Comparison of ENCODE assay signal across 8 mouse cellular contexts in genomic region chr2:31460025-31460571, GRCm38 (mm10). TPM values are rescaled to one million over a fixed set of nuclear protein-coding genes. Genes with fewer than 3 reads are reported as not detected.
A peak's percentile ranks its signal among the peaks of the same experiment; 100 is the strongest.
DNase-seq lines count a peak whose midpoint lies in the region; ATAC-seq and TF ChIP-seq lines count a peak whose summit lies in the region.

No protein-coding gene starts in this region.

- no peak for TF ChIP-seq CTCF in lung, adult 2 months (IDR thresholded peaks at IDR 0.05; ENCODE audit: insufficient read depth, low read length)
- 0 out of 2 replicates have a peak, but pooled peaks have one; percentile 11 for TF ChIP-seq CTCF in cortical plate, adult 2 months (IDR thresholded peaks at IDR 0.05; ENCODE audit: extremely low read depth, insufficient read depth, low read length)

- H3K4me1 ChIP-seq in lung, adult 2 months (ENCODE audit: control insufficient read depth, insufficient read depth, low read length): peaks cover 5% of the 10 kb centered on the region
- no peaks in the 10 kb centered on the region for H3K4me1 ChIP-seq in cortical plate, adult 2 months (ENCODE audit: control insufficient read depth, insufficient read depth, low read length)
- peaks cover 6% of the 10 kb centered on the region for H3K4me1 ChIP-seq in hindbrain, embryonic 12.5 days
- peaks cover 22% of the 10 kb centered on the region for H3K4me1 ChIP-seq in limb, embryonic 13.5 days
- 0 out of 2 replicates have a peak, but pooled peaks cover 4% of the 10 kb centered on the region for H3K4me1 ChIP-seq in midbrain, embryonic 14.5 days (ENCODE audit: control insufficient read depth, insufficient read depth, low read length)

- peak overlapping the region; percentile 36 for H3K4me3 ChIP-seq in lung, adult 2 months (replicated peaks; ENCODE audit: extremely low read depth, low read depth, low read length)
- peak overlapping the region; percentile 12; the same call in 1 of the 2 replicates for H3K4me3 ChIP-seq in cortical plate, adult 2 months (ENCODE audit: insufficient read depth, low read length)
- H3K4me3 ChIP-seq in hindbrain, embryonic 12.5 days: peak overlapping the region; percentile 42
- peak overlapping the region; percentile 46 for H3K4me3 ChIP-seq in limb, embryonic 13.5 days
- peak overlapping the region; percentile 32 for H3K4me3 ChIP-seq in midbrain, embryonic 14.5 days (replicated peaks; ENCODE audit: low read depth, low read length)

- no peaks in the 10 kb centered on the region for H3K36me3 ChIP-seq in hindbrain, embryonic 12.5 days
- no peaks in the 10 kb centered on the region for H3K36me3 ChIP-seq in limb, embryonic 13.5 days
- H3K36me3 ChIP-seq in midbrain, embryonic 14.5 days (ENCODE audit: control insufficient read depth, insufficient read depth, low read length): no peaks in the 10 kb centered on the region

- H3K27ac ChIP-seq in cortical plate, adult 2 months (ENCODE audit: insufficient read depth, low read length): no peak overlapping the region
- no peak overlapping the region for H3K27ac ChIP-seq in hindbrain, embryonic 12.5 days
- H3K27ac ChIP-seq in limb, embryonic 13.5 days: no peak overlapping the region
- no peak overlapping the region for H3K27ac ChIP-seq in midbrain, embryonic 14.5 days (replicated peaks; ENCODE audit: low read depth, low read length)

- 3% methylated on average over 48 of the region's 48 CpGs for WGBS in lung, adult 2 months
- 0% methylated on average over 46 of the region's 48 CpGs for WGBS in hindbrain, embryonic 12.5 days
- under 1% methylated on average over 48 of the region's 48 CpGs for WGBS in limb, embryonic 13.5 days
- under 1% methylated on average over 48 of the region's 48 CpGs for WGBS in midbrain, embryonic 14.5 days

- no peaks in the 10 kb centered on the region for H3K9me3 ChIP-seq in hindbrain, embryonic 12.5 days (replicated peaks)
- H3K9me3 ChIP-seq in limb, embryonic 13.5 days: no peaks in the 10 kb centered on the region
- no peaks in the 10 kb centered on the region for H3K9me3 ChIP-seq in midbrain, embryonic 14.5 days (ENCODE audit: control insufficient read depth, low read length)

- peak overlapping the region; percentile 65 for H3K9ac ChIP-seq in hindbrain, embryonic 12.5 days
- H3K9ac ChIP-seq in limb, embryonic 13.5 days: peak overlapping the region; percentile 65
- peak overlapping the region; percentile 31; the same call in 1 of the 2 replicates for H3K9ac ChIP-seq in midbrain, embryonic 14.5 days (replicated peaks; ENCODE audit: low read length)

- TF ChIP-seq POLR2A in lung, adult 2 months (IDR thresholded peaks at IDR 0.05; ENCODE audit: borderline replicate concordance, extremely low read depth, low read depth, low read length): no peak
- TF ChIP-seq POLR2A in cortical plate, adult 2 months (IDR thresholded peaks at IDR 0.05; ENCODE audit: extremely low read depth, insufficient read depth, low read length): no peak

- no peak for DNase-seq in lung, adult 2 months
- no peak for DNase-seq in lung, adult 18-20 months
- peak; percentile 82 for DNase-seq in midbrain, embryonic 14.5 days
- peak; percentile 71 for DNase-seq in testis, postnatal 10 days (ENCODE audit: low spot score)
- no peak for DNase-seq in cerebellum, adult 9-11 months

- 0 out of 2 replicates have a peak, but pooled peaks have one; percentile 38 for ATAC-seq in hindbrain, embryonic 12.5 days (ENCODE audit: low FRiP score)
- peak; percentile 49; the same call in 1 of the 2 replicates for ATAC-seq in limb, embryonic 13.5 days (ENCODE audit: low FRiP score, low read depth)
- no peak; the same call in 1 of the 2 replicates for ATAC-seq in midbrain, embryonic 14.5 days (ENCODE audit: low FRiP score, low TSS enrichment)

- H3K27me3 ChIP-seq in hindbrain, embryonic 12.5 days: peaks cover 82% of the 10 kb centered on the region
- H3K27me3 ChIP-seq in limb, embryonic 13.5 days: peaks cover 51% of the 10 kb centered on the region
- H3K27me3 ChIP-seq in midbrain, embryonic 14.5 days (ENCODE audit: control insufficient read depth, insufficient read depth, low read length): peaks cover 41% of the 10 kb centered on the region

- peak overlapping the region; percentile 69 for H3K4me2 ChIP-seq in hindbrain, embryonic 12.5 days (replicated peaks)
- peak overlapping the region; percentile 79 for H3K4me2 ChIP-seq in limb, embryonic 13.5 days (replicated peaks)
- H3K4me2 ChIP-seq in midbrain, embryonic 14.5 days (ENCODE audit: low read length): peak overlapping the region; percentile 62

RNA-seq across cellular contexts. Expression of gene Ass1, which starts 9.9 kb away (rescaled TPM):
- 14.3 and 18.2 TPM in 2 replicates for polyA plus RNA-seq in lung, adult 2 months (2012; rRNA removed)
- 37.1 and 39.2 TPM in 2 replicates for polyA plus RNA-seq in cortical plate, adult 2 months (2012; rRNA removed)
- 7.2 and 7.7 TPM in 2 replicates for polyA plus RNA-seq in hindbrain, embryonic 12.5 days (2016; fragmentation: Nextera tagmentation; extraction: Ambion mirVana)
- polyA plus RNA-seq in limb, embryonic 13.5 days (2015; fragmentation: Nextera tagmentation; extraction: Ambion mirVana): 9.7 and 10.9 TPM in 2 replicates
- 7.4 and 8.5 TPM in 2 replicates for polyA plus RNA-seq in midbrain, embryonic 14.5 days (2014; fragmentation: Nextera tagmentation; extraction: Ambion mirVana)

Comparison
In these comparisons a context has a peak if more than half of its experiments do, and no peak if none do; other contexts are left out.
1. DNase-seq: peak in midbrain, embryonic 14.5 days (single experiment) and testis, postnatal 10 days (single experiment); none in lung, adult 2 months (single experiment), lung, adult 18-20 months (0 of 2) and cerebellum, adult 9-11 months (single experiment).
2. Peak in every context shown above with its lines, with median percentiles within 50 percentile points of each other: H3K4me3 ChIP-seq, H3K4me2 ChIP-seq and H3K9ac ChIP-seq.